In genomic region chr10:34066591-34066990, GRCm38 (mm10) we compare ENCODE assay signal across 27 mouse cellular contexts. TPM values are rescaled to one million over a fixed set of nuclear protein-coding genes. Genes with fewer than 3 reads are reported as not detected.
"Had no signal": no experiment of that assay in that cellular context is flagged by ENCODE, and none has a peak within 500 bp of the region (broad histone marks: within the 10 kb centered on the region; RNA-seq: fewer than 3 reads in every experiment).

No protein-coding gene starts in this region.

- H3K4me1 ChIP-seq: lung, embryonic 15.5 days; megakaryocyte, embryonic 14.5 days; neural tube, embryonic 13.5 days; neural tube, embryonic 15.5 days had no signal

- H3K27ac ChIP-seq: lung, embryonic 15.5 days; macrophage; midbrain, embryonic 12.5 days; neural tube, embryonic 13.5 days; neural tube, embryonic 15.5 days had no signal

- H3K36me3 ChIP-seq: lung, embryonic 15.5 days; midbrain, embryonic 12.5 days; neural tube, embryonic 13.5 days; neural tube, embryonic 15.5 days had no signal

- H3K4me3 ChIP-seq: lung, embryonic 15.5 days; megakaryocyte, embryonic 14.5 days; midbrain, embryonic 12.5 days; myocyte; neural tube, embryonic 13.5 days; neural tube, embryonic 15.5 days had no signal

- H3K9me3 ChIP-seq: lung, embryonic 15.5 days; megakaryocyte, embryonic 14.5 days; midbrain, embryonic 12.5 days; neural tube, embryonic 13.5 days; neural tube, embryonic 15.5 days had no signal

- DNase-seq: liver, postnatal 0 days; lung, adult 2 months; lung, postnatal 14 days; lung, postnatal 36 days; midbrain, embryonic 14.5 days; retina, postnatal 1 day; right cerebral cortex, adult 18-20 months; right cerebral cortex, postnatal 25 days; right cerebral cortex, postnatal 4 days; spleen, adult 18-20 months; thymus, adult 2 months; thymus, postnatal 25 days; thymus, postnatal 4 days had no signal

- H3K9ac ChIP-seq: liver, postnatal 0 days; lung, embryonic 15.5 days; midbrain, embryonic 12.5 days; neural tube, embryonic 13.5 days; neural tube, embryonic 15.5 days had no signal

- ATAC-seq: liver, postnatal 0 days; lung, postnatal 0 days; midbrain, embryonic 16.5 days had no signal

- H3K27me3 ChIP-seq: lung, embryonic 15.5 days; megakaryocyte, embryonic 14.5 days; midbrain, embryonic 12.5 days; neural tube, embryonic 13.5 days; neural tube, embryonic 15.5 days had no signal

RNA-seq across cellular contexts. Expression of gene Calhm4, which starts 22.5 kb away (rescaled TPM):
- total RNA-seq: megakaryocyte progenitor cell, adult 5-6 weeks had no signal
- polyA plus RNA-seq: liver, postnatal 0 days; lung, adult 2 months; lung, embryonic 15.5 days; lung, postnatal 0 days; macrophage; midbrain, embryonic 12.5 days; midbrain, embryonic 14.5 days; midbrain, embryonic 16.5 days; myocyte; neural tube, embryonic 11.5 days; neural tube, embryonic 13.5 days; neural tube, embryonic 15.5 days; small intestine, adult 2 months; stomach, embryonic 14.5 days; stomach, embryonic 16.5 days; thymus, adult 2 months had no signal

RNA-seq across cellular contexts. Expression of gene Trappc3l, which starts 29.2 kb away (rescaled TPM):
- total RNA-seq: megakaryocyte progenitor cell, adult 5-6 weeks had no signal
- polyA plus RNA-seq: liver, postnatal 0 days; lung, adult 2 months; lung, embryonic 15.5 days; lung, postnatal 0 days; macrophage; midbrain, embryonic 12.5 days; midbrain, embryonic 14.5 days; midbrain, embryonic 16.5 days; myocyte; neural tube, embryonic 11.5 days; neural tube, embryonic 13.5 days; small intestine, adult 2 months; stomach, embryonic 14.5 days; stomach, embryonic 16.5 days; thymus, adult 2 months had no signal

RNA-seq across cellular contexts. Expression of gene Calhm5, which starts 29.7 kb away (rescaled TPM):
- total RNA-seq: megakaryocyte progenitor cell, adult 5-6 weeks had no signal
